Mouse (Mus musculus): Measurements from ENCODE around the gene Raet1d.
A peak's percentile ranks its signal among the peaks of the same experiment; 100 is the strongest.
"Not testable (repeated sequence)": the region's sequence is repeated elsewhere in the genome, so short reads cannot be mapped to it uniquely, and the experiment has no call there.

Gene Raet1d

DNA sequence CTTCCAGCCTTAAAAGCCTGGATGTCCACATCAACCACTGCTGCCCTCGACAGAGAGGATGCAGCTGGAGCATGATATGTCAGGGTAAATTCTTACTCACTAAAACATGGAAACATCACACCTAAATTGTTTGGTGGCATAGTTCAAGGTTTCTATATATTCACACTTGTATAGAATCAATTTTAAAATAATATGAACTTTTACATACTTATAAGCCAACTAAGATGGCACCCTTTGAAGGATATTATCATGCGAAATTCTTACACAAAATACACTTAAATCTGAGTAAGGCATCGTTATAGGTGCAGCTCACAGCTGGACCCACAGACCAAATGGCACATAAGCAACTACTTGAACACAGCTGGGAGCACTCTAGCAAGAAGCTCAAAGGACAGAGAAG is at the start of gene Raet1d:
Gene Raet1d (plus strand): TSS at position 301 of the 400 bp plus-strand sequence.
- DNase-seq (ENCODE audit: extremely low spot score): not testable (repeated sequence)

DNA sequence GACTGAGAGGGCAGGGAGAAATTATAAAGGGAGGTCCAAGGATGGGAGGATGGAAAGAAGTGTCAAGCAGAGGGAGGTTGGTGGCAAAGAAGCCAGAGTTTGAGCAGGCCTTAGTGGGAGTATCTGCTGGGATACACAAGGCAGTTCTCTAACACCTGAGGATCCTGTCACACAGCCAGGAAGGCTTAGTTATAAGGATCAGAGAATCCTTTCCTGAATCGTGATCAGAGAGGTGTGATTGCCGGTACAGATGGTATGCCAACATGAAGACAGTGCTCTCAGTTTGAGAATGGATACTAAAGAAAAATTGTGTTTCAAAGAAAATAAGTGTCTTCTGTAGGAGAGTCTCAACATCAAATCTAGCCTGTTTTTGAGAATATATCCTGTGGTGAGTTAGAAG is 37.5 kb upstream of the Raet1d start:
- no peak for DNase-seq (ENCODE audit: extremely low spot score)

DNA sequence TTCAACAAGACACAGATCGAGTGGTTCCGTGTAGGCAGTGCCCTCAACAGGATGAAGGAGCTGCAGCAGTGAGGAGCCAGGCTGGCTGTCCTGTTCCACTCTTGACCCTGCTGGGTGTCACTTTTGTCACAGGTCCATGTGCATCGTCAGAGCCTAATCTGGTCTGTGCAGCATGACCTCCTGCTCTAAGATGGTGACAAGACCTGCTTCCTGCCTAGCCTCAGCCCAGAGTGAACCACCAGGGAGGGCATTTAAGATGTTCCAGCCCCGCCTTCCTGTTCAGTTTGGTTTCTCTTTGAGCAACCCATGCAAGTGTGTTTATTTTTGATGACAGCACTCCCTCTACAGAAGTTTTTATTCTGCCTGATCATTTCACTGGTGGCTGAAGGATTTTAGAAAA is 14.6 kb upstream of the Raet1d start:
- not testable (repeated sequence) for DNase-seq (ENCODE audit: extremely low spot score)

DNA sequence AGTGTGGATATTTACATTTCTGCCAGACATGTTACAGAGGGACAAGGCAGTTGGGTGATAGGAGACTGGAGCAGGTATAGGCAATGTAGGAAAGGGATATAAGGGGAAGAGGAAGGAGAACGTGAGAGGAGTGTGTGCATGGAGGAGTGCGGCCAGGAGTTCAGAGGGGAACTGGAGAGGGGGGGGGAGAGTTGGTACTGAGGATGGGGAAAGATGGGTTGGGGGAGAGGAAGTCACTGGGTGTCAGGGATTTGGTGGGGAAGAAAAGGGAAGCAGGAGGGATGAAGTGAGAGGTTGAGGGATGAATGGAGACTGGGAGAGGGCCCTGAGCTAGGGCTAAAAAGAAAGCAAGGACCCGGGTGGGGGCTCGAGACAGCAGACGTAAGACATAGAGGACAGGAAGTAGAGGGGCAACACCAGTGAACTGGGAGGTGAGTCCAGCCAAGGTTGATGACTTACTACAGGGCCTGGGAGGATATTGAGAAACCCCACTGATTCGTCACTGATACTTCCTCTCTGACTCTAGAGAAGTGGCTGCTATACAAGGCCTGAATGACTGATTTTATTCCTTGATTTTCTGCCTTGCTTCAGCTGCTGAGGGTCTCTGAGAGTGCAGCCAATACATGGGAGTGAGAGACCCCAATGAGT is 6.7 kb upstream of the Raet1d start:
- not testable (repeated sequence) for DNase-seq (ENCODE audit: extremely low spot score)

DNA sequence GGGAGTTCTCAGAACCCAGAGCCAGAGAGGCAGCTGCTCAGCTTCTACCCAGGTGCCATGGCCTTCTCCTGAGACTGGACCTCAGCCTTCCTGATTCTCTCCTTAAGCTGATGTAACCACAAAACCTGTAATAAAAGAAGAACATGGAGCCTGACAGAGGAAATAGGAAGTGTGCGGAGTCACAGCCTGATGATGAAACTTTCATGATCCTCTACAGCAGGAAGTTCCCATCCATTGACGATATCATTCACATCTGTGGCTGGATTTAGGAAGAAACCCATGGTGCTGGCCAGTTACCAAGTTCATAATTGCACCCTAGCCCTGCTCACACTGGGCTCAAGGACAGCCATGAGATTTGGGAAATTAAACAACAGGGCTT is 6.2 kb upstream of the Raet1d start:
- DNase-seq (ENCODE audit: extremely low spot score): not testable (repeated sequence)

DNA sequence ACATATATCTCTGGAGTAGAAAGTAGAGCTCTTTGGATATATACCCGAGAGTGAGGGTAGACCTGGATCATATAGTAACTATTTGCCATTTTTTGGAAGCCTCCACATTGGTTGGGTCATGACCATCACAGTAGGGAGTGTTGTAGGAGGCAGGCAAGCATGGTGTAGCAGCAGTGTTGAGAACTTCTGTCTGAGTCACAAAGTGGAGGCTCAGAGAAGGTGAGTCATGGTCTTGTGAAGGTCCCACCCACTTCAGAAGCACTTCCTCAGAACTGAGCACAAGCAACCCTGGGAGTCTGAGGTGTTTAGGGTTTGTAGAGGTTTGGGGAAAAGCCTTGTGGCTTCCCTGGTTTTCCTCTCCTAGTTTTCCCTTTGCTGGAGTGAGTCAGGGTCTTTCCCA is 3.0 kb upstream of the Raet1d start:
- DNase-seq (ENCODE audit: extremely low spot score): not testable (repeated sequence)

DNA sequence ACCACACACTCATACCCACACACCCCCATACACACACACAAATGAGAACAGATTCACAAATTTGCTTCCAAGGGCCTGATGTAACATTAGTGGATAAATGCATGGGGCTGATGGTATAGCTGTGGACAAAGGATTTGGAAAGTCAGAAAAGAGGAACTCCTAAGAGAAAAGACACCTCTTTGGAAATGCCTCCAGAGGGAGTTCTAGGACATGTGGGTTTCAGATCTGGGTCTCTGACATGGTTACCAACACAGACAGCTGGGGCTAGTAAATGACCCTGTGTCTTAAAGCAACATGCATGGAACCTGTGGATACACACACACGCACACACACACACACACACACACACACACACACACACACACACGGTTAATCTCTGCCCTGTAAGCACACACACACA is 605 bp downstream of the Raet1d start:
- not testable (repeated sequence) for DNase-seq (ENCODE audit: extremely low spot score)

DNA sequence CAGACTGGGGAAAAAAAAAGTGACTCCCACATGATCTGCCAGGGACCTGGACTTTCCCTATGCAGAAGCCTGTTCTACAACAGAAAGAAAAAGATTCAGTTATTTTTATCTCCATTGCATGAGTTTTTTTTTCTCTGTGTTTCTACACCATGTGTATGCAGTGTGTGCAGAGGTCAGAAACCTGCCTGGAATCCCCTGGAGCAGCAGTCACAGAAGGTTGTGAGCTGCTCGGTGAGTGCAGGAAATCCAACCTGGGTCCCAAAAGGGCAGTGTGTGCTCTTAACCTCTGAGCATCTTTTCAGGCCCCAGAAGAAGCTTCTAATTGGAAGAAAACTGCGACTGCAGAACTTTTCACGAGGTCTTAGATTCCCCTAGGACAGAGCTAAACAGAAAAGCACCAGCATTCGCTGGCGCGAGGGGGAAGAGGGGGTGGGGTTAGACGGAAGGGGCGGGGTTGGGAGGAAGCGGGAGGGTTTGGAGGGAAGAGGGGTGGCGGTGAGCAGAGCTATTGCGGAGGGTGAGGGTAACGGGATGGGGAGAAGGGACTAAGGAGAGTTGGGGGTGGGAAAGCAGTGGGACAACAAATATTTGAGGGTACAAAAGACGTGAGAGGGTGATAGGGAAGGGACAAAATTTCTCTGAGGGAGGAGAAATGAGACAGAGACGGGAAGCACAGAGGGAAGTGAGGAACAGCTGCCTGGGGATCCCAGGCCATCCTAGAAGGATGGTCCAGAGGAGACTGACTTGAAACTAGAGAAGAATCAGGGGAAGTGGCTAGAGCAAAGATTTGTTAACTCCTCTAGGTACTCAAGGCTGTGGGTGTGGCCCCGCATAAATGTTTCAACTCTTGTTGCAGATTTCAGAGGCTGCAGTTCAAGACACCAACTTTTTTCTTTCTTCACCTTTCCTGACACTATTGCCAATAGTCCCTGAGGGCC is 1.3 kb downstream of the Raet1d start:
- DNase-seq (ENCODE audit: extremely low spot score): peak; percentile 39

DNA sequence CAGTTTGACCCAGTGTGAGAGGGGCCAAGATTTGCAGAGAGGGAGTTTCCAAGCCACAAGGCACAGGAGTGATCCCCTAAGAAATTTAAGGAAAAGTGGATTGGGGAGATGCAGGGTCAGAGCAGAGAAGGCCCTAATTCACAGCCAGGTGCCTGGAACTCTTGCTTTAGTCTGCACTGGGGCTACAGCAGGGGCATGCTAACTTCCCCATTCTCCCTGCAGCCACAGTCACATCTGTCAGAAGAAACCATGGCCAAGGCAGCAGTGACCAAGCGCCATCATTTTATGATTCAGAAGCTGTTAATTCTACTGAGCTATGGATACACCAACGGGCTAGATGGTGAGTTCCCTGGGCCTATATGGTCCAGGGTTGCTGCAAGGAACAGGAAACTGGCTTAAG is 2.1 kb downstream of the Raet1d start:
- not testable (repeated sequence) for DNase-seq (ENCODE audit: extremely low spot score)

DNA sequence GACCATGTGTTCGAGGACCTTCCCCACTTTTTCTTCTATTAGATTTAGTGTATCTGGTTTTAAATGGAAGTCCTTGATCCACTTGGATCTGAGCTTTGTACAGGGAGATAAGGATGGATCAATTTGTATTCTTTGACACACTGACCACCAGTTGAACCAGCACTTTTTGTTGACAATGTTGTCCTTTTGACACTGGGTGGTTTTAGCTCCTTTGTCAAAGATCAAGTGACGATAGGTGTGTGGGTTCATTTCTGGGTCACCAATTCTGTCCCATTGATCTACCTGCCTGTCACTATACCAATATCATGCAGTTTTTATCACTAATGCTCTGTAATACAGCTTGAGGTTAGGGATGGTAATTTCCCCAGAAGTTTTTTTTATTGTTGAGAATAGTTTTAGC is 4.6 kb downstream of the Raet1d start:
- DNase-seq (ENCODE audit: extremely low spot score): not testable (repeated sequence)

DNA sequence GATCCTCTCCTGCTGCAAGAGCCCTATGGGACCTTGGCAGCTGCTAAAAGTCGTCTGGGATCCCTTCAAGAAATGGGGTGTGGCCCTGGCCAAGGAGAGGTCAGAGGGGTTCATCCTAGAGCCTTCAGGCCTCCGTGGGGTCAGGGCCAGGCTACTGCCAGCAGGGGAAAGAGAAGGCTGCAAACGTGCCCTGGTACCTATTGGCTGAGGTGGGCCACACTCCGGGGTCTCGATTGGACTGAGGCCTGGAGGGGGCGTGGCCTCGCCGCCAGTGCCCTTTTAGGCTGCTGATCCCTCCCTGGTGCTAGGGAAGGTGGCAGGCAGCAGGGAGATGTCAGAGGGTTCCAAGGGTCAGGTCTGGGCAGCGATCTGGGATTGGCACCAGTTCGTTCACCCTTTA is 20.9 kb downstream of the Raet1d start:
- DNase-seq (ENCODE audit: extremely low spot score): peak; percentile 27

DNA sequence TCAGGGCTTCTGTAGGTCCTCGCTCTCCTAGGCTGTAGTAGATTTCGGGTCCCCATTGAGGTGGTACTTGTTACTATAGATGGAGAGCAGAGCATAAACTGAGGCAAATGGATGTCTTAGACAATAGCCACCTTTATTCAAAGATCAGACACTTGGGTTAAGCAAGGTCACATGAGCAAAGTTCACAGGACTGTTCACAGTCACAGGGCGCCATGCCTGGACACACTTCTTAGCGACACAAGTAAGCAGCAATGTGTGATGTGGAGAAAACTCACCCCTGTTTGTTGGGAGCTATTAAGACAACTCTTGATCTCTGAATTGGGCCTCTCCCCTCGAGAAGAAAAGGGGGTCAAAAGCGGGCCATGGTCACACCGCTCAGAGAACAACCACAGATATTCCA is 29.8 kb downstream of the Raet1d start:
- not testable (repeated sequence) for DNase-seq (ENCODE audit: extremely low spot score)

DNA sequence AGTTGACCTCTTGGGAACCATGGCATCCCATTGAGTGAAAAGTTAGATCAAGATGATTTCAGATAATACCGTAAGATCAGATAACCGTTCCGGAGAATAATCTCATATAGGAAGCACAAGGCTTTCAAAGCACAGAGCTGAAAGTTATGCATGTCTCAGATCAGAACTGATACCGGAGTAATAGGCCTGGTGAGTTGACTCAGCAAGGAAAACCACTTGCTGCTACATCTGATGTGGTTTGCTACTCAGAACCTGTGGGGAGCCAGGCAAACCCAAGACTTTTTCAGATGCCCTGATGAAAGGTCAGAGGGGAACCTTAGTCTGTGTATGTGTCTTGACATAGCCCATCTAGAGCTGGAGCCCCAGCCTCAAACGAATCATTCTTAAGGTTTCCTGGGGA is 31.3 kb downstream of the Raet1d start:
- not testable (repeated sequence) for DNase-seq (ENCODE audit: extremely low spot score)

DNA sequence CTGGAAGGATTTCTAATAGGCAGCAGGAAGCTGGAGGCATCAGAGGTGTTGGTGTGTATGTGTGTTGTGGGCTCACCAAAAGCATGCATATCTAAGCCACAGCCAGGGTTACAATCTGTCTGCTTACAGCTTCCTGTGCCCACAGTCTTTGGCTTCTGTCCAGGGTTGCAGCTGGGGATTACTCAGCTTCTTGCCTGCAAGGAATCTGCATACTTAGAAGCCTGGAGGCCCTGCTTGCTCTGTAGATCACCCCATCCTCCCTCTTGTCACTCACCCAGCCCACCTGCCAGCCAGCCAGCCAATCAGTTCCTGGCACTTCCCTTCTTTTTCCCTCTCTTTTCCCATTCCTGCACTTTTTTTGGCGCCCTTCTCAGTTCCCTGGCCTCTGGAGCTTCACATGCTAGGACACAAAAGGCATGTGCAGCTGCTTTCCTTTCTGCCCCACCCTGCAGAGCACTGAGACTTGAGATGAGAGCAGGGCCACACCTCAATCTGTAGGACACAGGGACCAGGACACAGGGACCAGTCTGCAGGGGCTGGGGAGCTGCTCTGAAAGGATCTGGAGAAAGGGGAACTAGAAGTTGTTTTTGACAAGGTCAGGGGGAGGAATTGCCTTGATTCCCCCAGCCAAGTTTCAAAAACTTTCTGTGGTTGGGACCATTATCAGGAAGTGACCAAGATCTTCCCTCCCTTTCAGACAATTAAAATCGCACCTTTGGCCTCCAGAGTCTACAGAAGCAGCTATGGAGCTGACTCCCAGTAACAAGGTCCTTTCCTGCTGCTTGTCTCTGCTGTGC is 32.9 kb downstream of the Raet1d start:
- DNase-seq (ENCODE audit: extremely low spot score): not testable (repeated sequence)

DNA sequence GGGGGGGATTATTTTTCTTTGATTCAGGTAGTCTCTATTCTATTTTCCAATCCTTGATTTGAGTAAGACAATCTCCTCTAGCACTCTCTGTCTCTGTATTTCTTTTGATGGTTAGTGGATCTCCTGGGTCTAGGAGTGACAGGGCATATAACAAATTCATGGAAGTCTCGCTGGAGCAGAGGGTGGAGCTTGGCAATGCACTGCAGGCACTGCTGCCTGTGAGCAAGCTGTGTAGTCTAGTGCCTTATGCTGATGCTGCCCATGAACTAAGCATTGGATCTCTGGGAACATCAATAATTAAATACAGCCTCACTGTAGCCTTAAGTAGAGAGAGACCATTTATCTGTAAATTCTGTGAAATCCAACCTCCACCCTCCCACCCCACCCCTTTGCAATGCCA is 36.3 kb downstream of the Raet1d start:
- DNase-seq (ENCODE audit: extremely low spot score): not testable (repeated sequence)

DNA sequence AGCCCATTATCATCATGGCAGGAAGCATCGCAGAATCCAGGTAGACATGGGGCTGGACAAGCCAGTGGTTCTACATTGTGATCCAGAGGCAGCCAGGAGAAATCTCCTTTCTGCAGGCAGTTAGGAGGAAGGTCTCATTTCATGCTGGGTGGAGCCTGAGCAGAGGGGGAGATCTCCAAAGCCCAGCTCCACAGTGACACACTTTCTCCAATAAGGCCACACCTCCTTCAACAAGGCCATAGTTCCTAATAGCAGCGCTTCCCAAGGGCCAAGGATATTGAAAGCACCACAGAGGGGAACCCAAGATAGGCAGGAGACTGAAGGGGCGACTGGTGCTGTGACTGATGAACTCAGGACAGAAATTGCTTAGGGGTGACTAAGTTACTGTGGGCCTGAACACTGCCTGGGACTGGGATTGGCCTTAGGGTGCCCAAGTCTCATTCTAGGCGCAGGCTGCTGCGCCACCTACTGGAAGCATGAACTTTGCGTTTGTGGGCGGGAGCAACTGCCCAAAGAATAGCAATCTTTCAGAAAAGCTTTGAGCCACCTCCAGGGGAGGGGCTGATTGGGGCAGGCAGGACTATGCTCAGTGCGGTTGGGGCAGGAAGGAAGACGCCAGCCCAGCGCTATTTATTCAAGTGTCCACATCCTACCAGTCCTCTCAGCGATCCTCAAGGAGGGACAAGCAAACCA is 42.0 kb downstream of the Raet1d start:
- peak; percentile 63 for DNase-seq (ENCODE audit: extremely low spot score)

DNA sequence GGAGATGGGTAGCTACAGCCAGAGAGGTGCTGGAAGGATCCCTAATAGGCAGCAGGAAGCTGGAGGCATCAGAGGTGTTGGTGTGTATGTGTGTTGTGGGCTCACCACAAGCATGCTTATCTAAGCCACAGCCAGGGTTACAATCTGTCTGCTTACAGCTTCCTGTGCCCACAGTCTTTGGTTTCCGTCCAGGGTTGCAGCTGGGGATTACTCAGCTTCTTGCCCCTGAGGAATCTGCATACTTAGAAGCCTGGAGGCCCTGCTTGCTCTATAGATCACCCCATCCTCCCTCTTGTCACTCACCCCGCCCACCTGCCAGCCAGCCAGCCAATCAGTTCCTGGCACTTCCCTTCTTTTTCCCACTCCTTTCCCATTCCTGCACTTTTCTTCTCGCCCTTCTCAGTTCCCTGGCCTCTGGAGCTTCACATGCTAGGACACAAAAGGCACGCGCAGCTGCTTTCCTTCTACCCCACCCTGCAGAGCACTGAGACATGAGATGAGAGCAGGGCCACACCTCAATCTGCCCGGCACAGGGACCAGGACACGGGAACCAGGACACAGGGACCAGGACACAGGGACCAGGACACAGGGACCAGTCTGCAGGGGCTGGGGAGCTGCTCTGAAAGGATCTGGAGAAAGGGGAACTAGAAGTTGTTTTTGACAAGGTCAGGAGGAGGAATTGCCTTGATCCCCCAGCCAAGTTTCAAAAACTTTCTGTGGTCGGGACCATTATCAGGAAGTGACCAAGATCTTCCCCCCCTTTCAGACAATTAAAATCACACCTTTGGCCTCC is 53.5 kb downstream of the Raet1d start:
- peak; percentile 1 for DNase-seq (ENCODE audit: extremely low spot score)

All from embryo, embryonic 9.5 days (tissue).